Mouse (Mus musculus) cerebellum, adult 2 months (tissue): ENCODE results near the gene Pskh1.

ENCODE experiments used
- CTCF ChIP-seq: fragments of 200-500 bp; IDR thresholded peaks from 2 replicates; pipeline ENCODE4 v1.5.1; 2011; ENCODE audit warnings: low read depth, mild to moderate bottlenecking, control low read depth, low read length, moderate library complexity, borderline replicate concordance; ENCODE audit not compliant: insufficient read depth
- POLR2A ChIP-seq: fragments of 200-500 bp; IDR thresholded peaks from 2 replicates; pipeline ENCODE4 v1.6.1; 2011; ENCODE audit warnings: low read length, control low read depth, borderline replicate concordance; ENCODE audit not compliant: insufficient read depth

DNA sequence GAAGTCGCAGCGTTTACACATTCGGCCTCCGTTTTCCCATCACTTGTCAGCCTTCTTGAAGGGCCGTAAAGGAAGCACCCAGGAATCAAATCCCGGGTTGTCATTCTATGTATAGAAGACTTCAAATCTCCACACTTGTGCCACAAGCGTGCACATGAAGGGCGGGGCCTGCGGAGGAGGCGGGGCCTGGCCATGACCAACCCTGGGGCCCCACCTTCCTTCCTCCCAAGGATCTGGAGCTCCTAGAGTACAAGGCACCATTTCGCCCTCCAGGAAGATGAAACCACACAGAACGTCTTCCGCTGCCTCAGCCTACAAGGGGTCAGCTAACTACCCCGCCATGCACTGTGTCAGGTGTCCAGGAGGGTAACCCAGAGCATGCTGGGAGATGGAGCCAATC is 60.9 kb downstream of the Pskh1 start:
- TF ChIP-seq POLR2A, result no peak
- no peak for TF ChIP-seq CTCF
